Comparison of ENCODE assay signal across 37 mouse cellular contexts in genomic region chr11:100221741-100222140, GRCm38 (mm10). TPM values are rescaled to one million over a fixed set of nuclear protein-coding genes. Genes with fewer than 3 reads are reported as not detected.
DNase-seq lines count a peak whose midpoint lies in the region; ATAC-seq and TF ChIP-seq lines count a peak whose summit lies in the region.
"Had no signal": no experiment of that assay in that cellular context is flagged by ENCODE, and none has a peak within 500 bp of the region (broad histone marks: within the 10 kb centered on the region; RNA-seq: fewer than 3 reads in every experiment).

No protein-coding gene starts in this region.

- H3K4me3 ChIP-seq in C2C12 (ENCODE audit: insufficient read depth, poor library complexity, severe bottlenecking) (no peak overlapping the region), myocyte (no peak overlapping the region)
- H3K4me3 ChIP-seq: forebrain, embryonic 13.5 days; gastrocnemius, adult 2 months; heart, embryonic 13.5 days; hindbrain, embryonic 10.5 days; hindbrain, embryonic 15.5 days; liver, embryonic 13.5 days; neural tube, embryonic 15.5 days; stomach, embryonic 15.5 days had no signal

- H3K27me3 ChIP-seq in C2C12 (ENCODE audit: control insufficient read depth, insufficient read depth, insufficient read length) (no peaks in the 10 kb centered on the region), myocyte (ENCODE audit: control insufficient read depth, insufficient read depth, insufficient read length) (no peaks in the 10 kb centered on the region)
- H3K27me3 ChIP-seq: forebrain, embryonic 13.5 days; heart, embryonic 13.5 days; hindbrain, embryonic 15.5 days; liver, embryonic 13.5 days; neural tube, embryonic 15.5 days; stomach, embryonic 15.5 days had no signal

- peak; percentile 47; the same call in 1 of the 2 replicates for ATAC-seq in frontal cortex, adult (ENCODE audit: low TSS enrichment)
- ATAC-seq: forebrain, embryonic 13.5 days; inflammation-experienced regulatory T-cells, adult 6 months; lung, postnatal 0 days had no signal

- DNase-seq in frontal cortex, postnatal 14 days (ENCODE audit: low spot score in 2 of 2) = no peak
- DNase-seq in R1 (ENCODE audit: low read depth, low spot score) = peak; percentile 44
- DNase-seq in thymus, postnatal 4 days = no peak
- no peak for DNase-seq in gastrocnemius, postnatal 10 days
- DNase-seq: adrenal gland, postnatal 10 days; cerebellum, adult 11-12 months; cerebellum, adult 9-11 months; gastrocnemius, adult 2 months; heart, postnatal 10 days; kidney, adult 11 months; kidney, postnatal 14 days; layer of hippocampus, adult 9-11 months; left cerebral cortex, postnatal 4 days; liver, embryonic 13.5 days; lung, adult 18-20 months; lung, postnatal 4 days; midbrain, embryonic 14.5 days; thymus, postnatal 14 days had no signal

- no peaks in the 10 kb centered on the region for H3K79me2 ChIP-seq in C2C12 (ENCODE audit: control insufficient read depth, insufficient read depth)
- no peaks in the 10 kb centered on the region for H3K79me2 ChIP-seq in myocyte (ENCODE audit: control insufficient read depth, insufficient read depth)

- H3ac ChIP-seq in C2C12 (ENCODE audit: control insufficient read depth, insufficient read length, low read depth) (no peak overlapping the region), myocyte (ENCODE audit: control insufficient read depth, insufficient read length) (no peak overlapping the region)

- H3K79me3 ChIP-seq in C2C12 (ENCODE audit: low read depth) = no peaks in the 10 kb centered on the region

- no peaks in the 10 kb centered on the region for H3K36me3 ChIP-seq in C2C12 (ENCODE audit: control insufficient read depth, insufficient read depth)
- H3K36me3 ChIP-seq in myocyte (ENCODE audit: control insufficient read depth, insufficient read depth) = no peaks in the 10 kb centered on the region
- H3K36me3 ChIP-seq: heart, embryonic 13.5 days; hindbrain, embryonic 10.5 days; hindbrain, embryonic 15.5 days; liver, embryonic 13.5 days; neural tube, embryonic 15.5 days; stomach, embryonic 15.5 days had no signal

- no peak for TF ChIP-seq CTCF in C2C12 (IDR thresholded peaks at IDR 0.05; ENCODE audit: control insufficient read depth, insufficient read depth, insufficient read length)

- TF ChIP-seq POLR2A in myocyte (IDR thresholded peaks at IDR 0.05; ENCODE audit: insufficient read length, low read depth) = no peak

- H3K4me2 ChIP-seq in myocyte (ENCODE audit: low read depth) = peak overlapping the region; percentile 28
- H3K4me2 ChIP-seq: forebrain, embryonic 13.5 days; heart, embryonic 13.5 days; hindbrain, embryonic 15.5 days; liver, embryonic 13.5 days; neural tube, embryonic 15.5 days; stomach, embryonic 15.5 days had no signal

TF ChIP-seq in C2C12, 6 proteins besides CTCF, POLR2A, EP300 and RAD21:
- peak; percentile 71 for TF ChIP-seq CEBPB (IDR thresholded peaks at IDR 0.05; ENCODE audit: low read depth)
- TF ChIP-seq FOSL1 (IDR thresholded peaks at IDR 0.05; ENCODE audit: insufficient read depth, low read length, poor library complexity, severe bottlenecking) = no peak
- TF ChIP-seq USF1 (IDR thresholded peaks at IDR 0.05; ENCODE audit: low read depth) = no peak

TF ChIP-seq in myocyte, 11 proteins besides CTCF, POLR2A, EP300 and RAD21:
- no peak for TF ChIP-seq E2F4 (IDR thresholded peaks at IDR 0.05; ENCODE audit: insufficient read depth)
- TF ChIP-seq SRF (IDR thresholded peaks at IDR 0.05; ENCODE audit: control insufficient read depth, insufficient read length, low read depth) = no peak
- TF ChIP-seq TCF12 (IDR thresholded peaks at IDR 0.05; ENCODE audit: insufficient read depth, poor library complexity, severe bottlenecking) = no peak
- no peak for TF ChIP-seq POLR2AphosphoS2 (IDR thresholded peaks at IDR 0.05; ENCODE audit: insufficient read length, low read depth)
- no peak for TF ChIP-seq MYOD1 (IDR thresholded peaks at IDR 0.05; ENCODE audit: control insufficient read depth in 1 of 3, insufficient read length in 2 of 3, low read depth in 2 of 3)
- no peak for TF ChIP-seq CEBPB (IDR thresholded peaks at IDR 0.05; ENCODE audit: insufficient read depth, poor library complexity, severe bottlenecking)
- TF ChIP-seq USF1 (IDR thresholded peaks at IDR 0.05; ENCODE audit: low read depth) = no peak
- no peak for TF ChIP-seq TCF3 (IDR thresholded peaks at IDR 0.05; ENCODE audit: insufficient read length, low read depth)
- TF ChIP-seq MYOG (IDR thresholded peaks at IDR 0.05; ENCODE audit: control insufficient read depth in 1 of 3, insufficient read depth in 1 of 3, insufficient read length in 2 of 3, low read depth in 2 of 3) = no peak
- no peak for TF ChIP-seq REST (IDR thresholded peaks at IDR 0.05; ENCODE audit: insufficient read depth, insufficient read length)
- TF ChIP-seq MAX (IDR thresholded peaks at IDR 0.05; ENCODE audit: low read depth) = no peak
TF ChIP-seq in myocyte: peak in this region for 0.

RNA-seq across cellular contexts. Expression of gene Krt14, which starts 14.4 kb away (rescaled TPM):
- 32.4 TPM for polyA plus RNA-seq in C2C12 (2012; fragmentation: generic; extraction: Trizol)
- polyA plus RNA-seq in myocyte (2012; fragmentation: generic; extraction: Trizol) = 9.9 TPM
- not detected for total RNA-seq in gastrocnemius, postnatal 10 days (2021)
- total RNA-seq: common myeloid progenitor, adult 5-6 weeks; gastrocnemius, adult 2 months; megakaryocyte-erythroid progenitor cell, adult 5-6 weeks; monocyte, adult 5-6 weeks had no signal
- polyA plus RNA-seq: inflammation-experienced regulatory T-cells, adult 6 months; kidney, embryonic 14.5 days; midbrain, embryonic 14.5 days; small intestine, adult 2 months had no signal

RNA-seq across cellular contexts. Expression of gene Krt16, which starts 27.0 kb away (rescaled TPM):
- polyA plus RNA-seq in C2C12 (2012; fragmentation: generic; extraction: Trizol) (0.21 TPM), myocyte (2012; fragmentation: generic; extraction: Trizol) (0.10 TPM)
- not detected for total RNA-seq in gastrocnemius, postnatal 10 days (2021)
- total RNA-seq: adrenal gland, postnatal 10 days; common myeloid progenitor, adult 5-6 weeks; gastrocnemius, adult 2 months; heart, adult 8-10 months; heart, postnatal 10 days; left cerebral cortex, postnatal 4 days; megakaryocyte-erythroid progenitor cell, adult 5-6 weeks; monocyte, adult 5-6 weeks had no signal
- polyA plus RNA-seq: forebrain, embryonic 13.5 days; frontal cortex, adult 2 months; heart, embryonic 13.5 days; hindbrain, embryonic 10.5 days; hindbrain, embryonic 15.5 days; inflammation-experienced regulatory T-cells, adult 6 months; kidney, embryonic 14.5 days; liver, embryonic 13.5 days; lung, postnatal 0 days; midbrain, embryonic 14.5 days; neural tube, embryonic 15.5 days; small intestine, adult 2 months had no signal

RNA-seq across cellular contexts. Expression of gene Krt9, which starts 28.7 kb away (rescaled TPM):
- polyA plus RNA-seq in C2C12 (2012; fragmentation: generic; extraction: Trizol) (1.8 TPM), myocyte (2012; fragmentation: generic; extraction: Trizol) (not detected)
- total RNA-seq in gastrocnemius, postnatal 10 days (2021) = not detected
- total RNA-seq: common myeloid progenitor, adult 5-6 weeks; gastrocnemius, adult 2 months; heart, adult 8-10 months; heart, postnatal 10 days; megakaryocyte-erythroid progenitor cell, adult 5-6 weeks; monocyte, adult 5-6 weeks had no signal
- polyA plus RNA-seq: forebrain, embryonic 13.5 days; heart, embryonic 13.5 days; hindbrain, embryonic 10.5 days; hindbrain, embryonic 15.5 days; inflammation-experienced regulatory T-cells, adult 6 months; kidney, embryonic 14.5 days; liver, embryonic 13.5 days; lung, postnatal 0 days; midbrain, embryonic 14.5 days; small intestine, adult 2 months; stomach, embryonic 15.5 days had no signal

RNA-seq across cellular contexts. Expression of gene Krt17, which starts 39.1 kb away (rescaled TPM):
- polyA plus RNA-seq in C2C12 (2012; fragmentation: generic; extraction: Trizol) = 0.04 TPM
- not detected for polyA plus RNA-seq in myocyte (2012; fragmentation: generic; extraction: Trizol)
- total RNA-seq in gastrocnemius, postnatal 10 days (2021) = under 1 TPM in 1 of 2 experiments, not detected in 1; 0.14 TPM
- total RNA-seq: adrenal gland, postnatal 10 days; common myeloid progenitor, adult 5-6 weeks; gastrocnemius, adult 2 months; heart, adult 8-10 months; heart, postnatal 10 days; left cerebral cortex, postnatal 4 days; megakaryocyte-erythroid progenitor cell, adult 5-6 weeks; monocyte, adult 5-6 weeks had no signal
- polyA plus RNA-seq: midbrain, embryonic 14.5 days had no signal

RNA-seq across cellular contexts. Expression of gene Krt42, which starts 47.9 kb away (rescaled TPM):
- not detected for polyA plus RNA-seq in C2C12 (2012; fragmentation: generic; extraction: Trizol)
- not detected for polyA plus RNA-seq in myocyte (2012; fragmentation: generic; extraction: Trizol)
- not detected for total RNA-seq in gastrocnemius, postnatal 10 days (2021)
- total RNA-seq: adrenal gland, postnatal 10 days; common myeloid progenitor, adult 5-6 weeks; gastrocnemius, adult 2 months; gastrocnemius, postnatal 4 days; heart, adult 8-10 months; heart, postnatal 10 days; left cerebral cortex, postnatal 4 days; megakaryocyte-erythroid progenitor cell, adult 5-6 weeks; monocyte, adult 5-6 weeks had no signal
- polyA plus RNA-seq: forebrain, embryonic 13.5 days; heart, embryonic 13.5 days; hindbrain, embryonic 10.5 days; hindbrain, embryonic 15.5 days; inflammation-experienced regulatory T-cells, adult 6 months; kidney, embryonic 14.5 days; liver, embryonic 13.5 days; lung, postnatal 0 days; midbrain, embryonic 14.5 days; neural tube, embryonic 15.5 days; small intestine, adult 2 months; stomach, embryonic 15.5 days had no signal
